Mouse (Mus musculus) v-Abl transformed pro-B cells (cell line): ENCODE measurements around the gene Add1.

Experiments
- in situ Hi-C, 2 experiments: fragments of 400-800 bp; cut with MboI; formaldehyde crosslinking; loops; one replicate each; pipeline ENCODE4 v1.15.1; 2025; ENCODE audit not compliant: unreplicated experiment in 2 of 2

Add1 gene

GRCm38 (mm10) chr5:34592666-34593065, 19.2 kb downstream of the Add1 start:
- in situ Hi-C loops: no loop called here

- in situ Hi-C loops: no loop called here
Observed at GRCm38 (mm10) chr5:34593202-34593727, 19.8 kb downstream of the Add1 start.

- in situ Hi-C loops: no loop called here
Observed at GRCm38 (mm10) chr5:34604576-34604975, 31.1 kb downstream of the Add1 start.

GRCm38 (mm10) chr5:34607100-34607880, 33.8 kb downstream of the Add1 start:
- in situ Hi-C loops: no loop called here

GRCm38 (mm10) chr5:34608226-34608625, 34.8 kb downstream of the Add1 start:
- in situ Hi-C loops: no loop called here

- in situ Hi-C loops: no loop called here
Observed at GRCm38 (mm10) chr5:34609966-34610365, 36.5 kb downstream of the Add1 start.

GRCm38 (mm10) chr5:34632996-34633395, 59.5 kb downstream of the Add1 start:
- in situ Hi-C loops: loop anchor here in 1 of 2 experiments (25.0 kb wide), 1 partner anchor 521 kb away; no protein-coding TSS in a partner anchor

GRCm38 (mm10) chr5:34633641-34634040, 60.2 kb downstream of the Add1 start:
- in situ Hi-C loops: loop anchor here in 1 of 2 experiments (25.0 kb wide), 1 partner anchor 521 kb away; no protein-coding TSS in a partner anchor

- in situ Hi-C loops: loop anchor here in 1 of 2 experiments (5.0 to 25.0 kb wide), 2 partner anchors 88 to 523 kb away; no protein-coding TSS in a partner anchor
Observed at GRCm38 (mm10) chr5:34634746-34635400, 61.4 kb downstream of the Add1 start.

- in situ Hi-C loops: loop anchor here in 1 of 2 experiments (5.0 to 25.0 kb wide), 2 partner anchors 88 to 523 kb away; no protein-coding TSS in a partner anchor
Observed at GRCm38 (mm10) chr5:34635665-34636192, 62.3 kb downstream of the Add1 start.

GRCm38 (mm10) chr5:34636481-34637287, 63.2 kb downstream of the Add1 start, which contains the start of gene Mfsd10:
TSS of gene Mfsd10 (minus strand) at chr5:34637212.
- in situ Hi-C loops: loop anchor here in 1 of 2 experiments (5.0 to 25.0 kb wide), 2 partner anchors 89 to 524 kb away; no protein-coding TSS in a partner anchor

GRCm38 (mm10) chr5:34637591-34638156, 64.2 kb downstream of the Add1 start:
- in situ Hi-C loops: loop anchor here in 1 of 2 experiments (5.0 to 25.0 kb wide), 2 partner anchors 90 to 525 kb away; no protein-coding TSS in a partner anchor

GRCm38 (mm10) chr5:34641991-34642390, 68.5 kb downstream of the Add1 start:
- in situ Hi-C loops: loop anchor here in 1 of 2 experiments (10.0 to 25.0 kb wide), 2 partner anchors 347 to 530 kb away; no protein-coding TSS in a partner anchor

- in situ Hi-C loops: loop anchor here in 1 of 2 experiments (10.0 to 25.0 kb wide), 2 partner anchors 348 to 531 kb away; no protein-coding TSS in a partner anchor
Observed at GRCm38 (mm10) chr5:34642932-34643331, 69.5 kb downstream of the Add1 start.

- in situ Hi-C loops: loop anchor here (5.0 to 25.0 kb wide), 5 partner anchors 130 to 535 kb away; partner anchors contain the start of gene Tnip2 (in 1 of the 2)
Observed at GRCm38 (mm10) chr5:34647581-34647980, 74.1 kb downstream of the Add1 start.

GRCm38 (mm10) chr5:34652961-34653360, 79.5 kb downstream of the Add1 start:
- in situ Hi-C loops: no loop called here

GRCm38 (mm10) chr5:34654881-34655280, 81.4 kb downstream of the Add1 start:
- in situ Hi-C loops: no loop called here

GRCm38 (mm10) chr5:34657556-34657955, 84.1 kb downstream of the Add1 start:
- in situ Hi-C loops: no loop called here
